Mouse (Mus musculus) left cerebral cortex, postnatal 36 days (tissue): ENCODE data around the gene AI182371. TPM values are rescaled to one million over a fixed set of nuclear protein-coding genes. Genes with fewer than 3 reads are reported as not detected.

Experiments
- DNase-seq, 2 experiments: peaks; one replicate each; pipeline ENCODE4 v3.0.0; 2021 to 2022; ENCODE audit warnings: low spot score in 2 of 2, mixed read lengths in 1 of 2
- intact Hi-C: fragments of 180-260 bp; cut with DNase I; formaldehyde crosslinking; loops from one replicate; pipeline ENCODE4 v1.15.1; 2025
- total RNA-seq, 2 experiments: library from RNA; stranded (reverse); gene quantifications; 2 replicates each; pipeline ENCODE4 v1.2.3; 2021

AI182371 gene
- total RNA-seq, 2 experiments from 2014 or later = 0.45 TPM; not detected in 1

DNA sequence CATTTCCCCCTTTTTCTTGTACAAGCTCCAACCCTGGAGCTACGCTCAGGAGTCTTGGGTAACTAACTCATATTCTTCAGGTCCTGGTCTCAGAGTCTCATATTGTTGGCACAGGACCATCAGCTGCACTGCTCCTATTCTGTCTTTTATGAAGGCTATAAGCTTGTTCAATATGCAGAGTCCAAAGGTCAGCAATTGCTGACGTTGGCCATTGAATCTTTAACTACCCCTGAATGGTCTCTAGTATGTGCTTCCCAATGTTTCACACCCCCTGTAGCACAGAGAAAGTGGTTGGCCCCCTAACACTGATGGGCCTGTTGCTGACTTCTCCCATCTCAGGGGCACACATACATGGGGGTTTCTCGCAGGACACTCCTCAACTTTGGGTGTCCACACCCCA lies 27.0 kb downstream of the AI182371 start:
- intact Hi-C loops = no loop called here
- no peak for DNase-seq

DNA sequence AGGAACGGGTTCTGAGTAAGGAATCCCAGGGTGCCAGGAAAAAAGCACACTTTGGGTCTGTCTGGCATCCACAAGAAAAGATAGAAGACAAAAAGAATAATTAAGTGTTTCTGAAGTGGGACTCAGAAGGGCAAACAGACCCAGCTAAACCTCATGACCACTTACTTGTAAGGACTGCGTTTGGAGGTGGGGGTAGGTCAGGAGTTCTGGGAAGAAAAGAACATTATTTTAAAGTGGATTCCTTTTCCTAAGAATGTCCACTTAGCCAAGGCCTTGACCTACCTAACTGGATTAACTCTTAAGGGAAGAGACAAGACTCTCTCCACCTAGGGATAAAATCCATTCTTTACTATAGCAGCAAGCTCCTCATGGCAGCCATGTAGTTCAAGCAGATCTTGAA lies 28.8 kb downstream of the AI182371 start:
- intact Hi-C loops = no loop called here
- DNase-seq = no peak

DNA sequence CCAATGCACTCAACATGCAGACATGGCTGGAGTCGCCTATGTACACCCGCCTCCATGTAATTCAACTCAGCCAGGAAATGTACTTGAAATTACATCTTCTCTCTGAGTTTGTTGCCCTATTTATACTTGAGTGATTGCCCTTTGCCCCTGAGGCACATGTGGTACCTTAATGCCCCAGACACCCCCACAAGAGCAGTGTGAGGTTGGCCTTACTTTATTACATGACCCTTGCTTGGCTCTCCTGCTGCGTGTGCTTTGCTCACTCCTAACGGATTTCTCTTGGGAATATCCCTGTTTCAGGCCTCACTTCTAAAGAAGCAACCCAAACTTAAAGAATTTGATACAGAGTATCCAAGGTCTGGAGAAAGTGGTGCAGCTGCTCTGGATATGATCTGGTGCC lies 31.1 kb downstream of the AI182371 start:
- intact Hi-C loops = no loop called here

GRCm38 (mm10) chr2:35069124-35069523 lies 32.2 kb downstream of the AI182371 start:
- intact Hi-C loops = no loop called here
- DNase-seq = no peak

More for the DNA sequence above, 31.1 kb downstream of the AI182371 start:
- DNase-seq = no peak

GRCm38 (mm10) chr2:35067117-35067516 lies 34.2 kb downstream of the AI182371 start:
- no peak for DNase-seq
- intact Hi-C loops = no loop called here

- intact Hi-C loops = no loop called here
- DNase-seq = no peak
Observed at GRCm38 (mm10) chr2:35066525-35067082, 34.7 kb downstream of the AI182371 start.

GRCm38 (mm10) chr2:35063333-35064030 lies 37.9 kb downstream of the AI182371 start:
- intact Hi-C loops = no loop called here
- DNase-seq = no peak

GRCm38 (mm10) chr2:35061338-35061737 lies 40.0 kb downstream of the AI182371 start, which contains the start of gene Hc:
Gene Hc (minus strand): TSS chr2:35061438.
- intact Hi-C loops = no loop called here
- DNase-seq = no peak

- intact Hi-C loops = no loop called here
- DNase-seq = no peak
Observed at GRCm38 (mm10) chr2:35060897-35061296, 40.4 kb downstream of the AI182371 start.

GRCm38 (mm10) chr2:35060256-35060655 lies 41.1 kb downstream of the AI182371 start:
- no peak for DNase-seq
- intact Hi-C loops = no loop called here

DNA sequence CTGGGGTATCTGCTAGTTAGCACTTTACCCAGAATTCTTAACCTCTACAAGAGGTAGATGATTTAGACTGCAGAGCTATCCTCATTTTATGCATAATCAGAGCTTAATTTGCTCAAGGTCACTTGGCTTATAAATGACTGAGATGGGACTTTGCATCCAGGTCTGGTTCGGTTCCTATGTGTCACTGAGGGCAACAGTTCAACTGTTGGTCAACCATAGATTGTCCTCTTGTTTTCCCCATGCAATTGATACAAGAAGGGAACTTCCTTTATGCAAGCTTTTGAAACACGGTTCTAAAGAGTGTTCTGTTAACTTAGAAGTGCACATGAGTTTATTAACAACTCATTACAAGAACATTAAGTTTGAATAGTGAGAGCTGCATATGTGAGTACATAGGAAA lies 43.0 kb downstream of the AI182371 start:
- intact Hi-C loops = no loop called here
- no peak for DNase-seq

DNA sequence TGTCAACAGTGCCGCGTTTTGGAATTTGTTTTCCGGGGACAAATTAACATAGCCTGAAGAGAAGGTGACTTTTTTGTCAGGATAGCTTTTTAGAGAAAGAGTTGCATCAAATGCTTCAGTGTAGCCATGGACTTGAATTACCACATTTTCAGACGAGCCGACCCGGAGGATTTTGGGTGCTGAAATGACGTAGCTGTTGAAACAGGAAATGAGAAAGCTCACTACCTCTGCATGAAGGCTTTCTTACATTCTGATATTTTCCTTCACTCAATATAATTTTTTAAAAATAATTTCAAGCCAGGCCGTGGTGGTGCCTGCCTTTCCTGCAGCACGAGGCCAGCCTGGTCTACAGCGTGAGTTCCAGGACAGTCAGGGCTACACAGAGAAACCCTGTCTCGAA lies 44.1 kb downstream of the AI182371 start:
- DNase-seq = no peak
- intact Hi-C loops = no loop called here

DNA sequence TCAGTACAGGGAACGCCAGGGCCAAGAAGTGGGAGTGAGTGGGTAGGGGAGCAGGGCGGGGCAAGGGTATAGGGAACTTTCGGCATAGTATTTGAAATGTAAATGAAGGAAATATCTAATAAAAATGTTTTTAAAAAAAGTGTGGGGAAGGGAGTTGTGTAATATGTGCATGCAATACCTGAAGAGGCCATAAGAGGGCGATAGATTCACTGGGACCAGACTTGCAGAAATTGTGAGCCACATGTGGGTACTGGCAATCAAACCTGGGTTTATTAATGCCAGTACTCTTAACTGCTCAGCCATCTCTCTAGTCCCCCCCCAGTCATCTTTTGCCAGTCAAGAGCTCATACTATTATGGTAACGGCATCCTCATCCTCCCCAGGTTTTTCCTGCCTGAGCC lies 52.5 kb downstream of the AI182371 start:
- no peak for DNase-seq
- intact Hi-C loops = no loop called here

- no peak for DNase-seq
- intact Hi-C loops = loop anchor here (2.0 kb wide), 1 partner anchor 64 kb away; the partner anchor contains the start of gene Cntrl
Observed at GRCm38 (mm10) chr2:35044956-35045355, 56.4 kb downstream of the AI182371 start.

- intact Hi-C loops = no loop called here
- no peak for DNase-seq
Observed at GRCm38 (mm10) chr2:35038580-35039375, 62.6 kb downstream of the AI182371 start.

Other genes starting within 250 kb of the AI182371 start
- gene Cutal, start 227.1 kb downstream of the AI182371 start, total RNA-seq = under 1 TPM; 0.37 to 0.93 TPM
- 10 to 100 TPM; 35.7 to 35.9 TPM for gene Psmd5, start 226.6 kb downstream of the AI182371 start, total RNA-seq
- 1 to 10 TPM in 1 of 2 experiments, under 1 TPM in 1; 0.29 to 1.4 TPM for gene Phf19, start 187.5 kb downstream of the AI182371 start, total RNA-seq
- 1 to 10 TPM; 1.2 to 1.4 TPM for gene Traf1, start 139.8 kb downstream of the AI182371 start, total RNA-seq
- gene Hc, start 40.1 kb downstream of the AI182371 start, total RNA-seq = under 1 TPM in 1 of 2 experiments, not detected in 1; 0.27 TPM
- gene Cntrl, start 7.9 kb upstream of the AI182371 start, total RNA-seq = 10 to 100 TPM in 1 of 2 experiments, 1 to 10 TPM in 1; 6.7 to 11.0 TPM
- gene Rab14, start 99.6 kb upstream of the AI182371 start, total RNA-seq = 100 to 1,000 TPM; 224 to 235 TPM
- 10 to 100 TPM; 57.7 to 90.6 TPM for gene Gsn, start 154.8 kb upstream of the AI182371 start, total RNA-seq
- gene Stom, start 235.4 kb upstream of the AI182371 start, total RNA-seq = 1 to 10 TPM; 5.7 to 6.0 TPM